Mouse (Mus musculus) naive thymus-derived CD4-positive, alpha-beta T cell, adult 2 months (primary cell): ENCODE measurements around the gene Nrk.

Source experiments
- DNase-seq: peaks from one replicate; pipeline ENCODE4 v3.0.0-alpha.2; 2011; ENCODE audit warnings: low read depth

Nrk gene

DNA sequence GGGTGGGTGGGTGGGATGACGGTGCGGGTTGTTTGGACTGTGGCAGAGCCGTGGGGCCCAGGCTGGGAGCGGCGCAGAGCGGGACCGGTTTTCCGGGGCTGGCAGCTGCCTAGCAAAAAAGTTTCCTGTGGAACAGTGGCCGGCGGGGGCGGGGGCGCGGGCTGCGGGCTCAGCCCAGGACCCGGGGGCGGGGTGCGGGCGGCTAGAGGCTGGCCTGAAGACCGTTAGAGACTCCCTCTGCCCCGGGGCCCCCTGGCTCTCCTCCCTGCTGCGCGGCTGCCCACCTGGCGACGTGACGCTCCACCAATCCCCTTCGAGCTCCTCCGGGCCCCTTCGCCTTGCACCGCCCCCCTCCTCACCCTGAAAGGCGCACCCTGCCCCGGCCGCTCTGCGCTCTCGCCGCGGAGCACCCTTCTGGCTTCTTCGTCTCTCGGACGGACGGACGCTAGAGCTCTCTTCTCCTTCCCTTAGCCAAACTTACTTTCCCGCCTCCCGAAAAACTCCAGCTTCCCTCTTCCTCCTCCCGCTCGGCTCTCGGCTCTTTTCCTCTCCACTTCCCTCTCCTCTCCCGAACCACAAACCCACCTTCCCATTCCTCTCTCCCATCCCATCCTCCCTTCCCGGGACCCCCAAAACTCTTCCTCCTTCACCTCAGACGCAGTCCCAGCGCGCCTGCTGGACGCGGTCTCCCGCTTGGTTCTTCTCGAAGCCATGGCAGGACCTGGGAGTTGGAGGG, at the start of gene Nrk:
Gene Nrk (plus strand): TSS at position 390 of the 736 bp plus-strand sequence.
- DNase-seq, result no peak

DNA sequence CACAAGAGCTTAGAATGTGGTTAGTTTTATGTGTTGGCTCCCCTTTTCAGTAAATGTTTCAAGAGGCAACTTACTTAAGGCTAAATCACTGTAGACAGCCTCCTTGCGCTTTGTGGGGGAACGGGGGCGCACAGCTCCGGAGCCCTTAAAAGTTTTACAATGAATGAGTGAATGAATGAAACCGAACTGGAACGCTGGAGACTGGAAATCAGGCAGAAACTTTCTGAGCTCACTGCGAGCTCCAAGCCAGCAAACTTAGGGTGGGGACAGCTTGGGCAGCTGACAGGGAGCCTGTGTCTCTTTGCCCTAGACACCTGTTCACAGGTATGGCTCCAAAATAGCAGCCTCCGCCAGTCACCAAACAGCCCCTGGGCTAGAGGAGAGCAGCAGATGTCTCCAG, 864 bp upstream of the Nrk start:
- no peak for DNase-seq

DNA sequence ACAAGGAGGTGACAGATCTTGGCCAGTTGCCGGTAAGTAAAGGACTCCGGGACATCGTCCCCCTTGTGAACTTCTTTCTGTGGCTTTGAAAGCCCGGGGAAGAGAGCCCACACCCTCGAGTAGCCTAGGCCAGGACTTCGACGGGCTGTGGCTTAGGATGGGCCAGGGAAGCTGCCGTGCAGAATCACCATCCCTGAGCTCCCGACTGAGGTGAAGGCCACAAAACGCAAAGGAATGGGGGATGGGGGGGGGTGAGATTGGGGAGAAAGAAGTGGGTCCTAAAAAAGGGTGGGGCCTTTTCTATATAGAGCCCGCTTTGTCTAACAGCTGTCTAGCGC, 516 bp downstream of the Nrk start:
- no peak for DNase-seq

DNA sequence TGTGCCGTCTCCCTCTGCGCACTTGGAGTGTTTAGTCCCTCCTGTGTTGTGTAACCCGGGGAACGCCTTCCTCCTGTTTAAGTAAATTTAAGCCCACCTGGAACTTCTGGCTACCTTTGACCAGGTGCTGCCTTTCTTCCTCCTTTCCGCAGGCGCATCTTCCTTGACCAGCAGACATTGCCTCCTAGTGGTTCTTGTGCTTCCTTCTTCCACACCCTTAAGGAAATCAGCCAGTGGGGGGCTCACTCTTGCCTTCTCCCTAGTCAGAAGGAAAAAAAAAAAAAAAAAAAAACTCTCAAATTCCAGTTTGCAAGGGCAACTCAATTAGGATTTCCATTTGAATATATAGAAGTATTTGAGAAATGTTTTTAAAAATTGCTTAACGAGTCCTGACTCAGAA, 4.8 kb downstream of the Nrk start:
- DNase-seq, result no peak

DNA sequence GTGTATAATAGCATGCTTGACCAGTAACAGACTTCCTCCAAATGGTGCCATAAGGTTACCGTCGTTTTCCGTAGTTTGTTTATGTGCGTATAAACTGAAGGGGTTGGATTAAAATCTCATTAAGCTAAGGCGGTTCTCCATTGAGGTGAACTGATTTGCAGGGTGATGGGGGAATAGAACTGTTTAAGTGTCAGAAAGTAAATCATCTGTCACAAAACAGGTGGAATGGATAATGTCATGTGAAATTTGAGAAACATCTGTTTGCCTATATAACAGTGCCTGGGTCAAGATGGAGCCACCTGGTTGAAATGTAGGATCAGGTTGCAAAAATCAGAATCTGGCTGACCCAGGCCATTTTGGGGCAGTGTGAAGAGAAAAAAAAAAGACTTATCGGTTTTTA, 29.7 kb downstream of the Nrk start:
- DNase-seq, result no peak

DNA sequence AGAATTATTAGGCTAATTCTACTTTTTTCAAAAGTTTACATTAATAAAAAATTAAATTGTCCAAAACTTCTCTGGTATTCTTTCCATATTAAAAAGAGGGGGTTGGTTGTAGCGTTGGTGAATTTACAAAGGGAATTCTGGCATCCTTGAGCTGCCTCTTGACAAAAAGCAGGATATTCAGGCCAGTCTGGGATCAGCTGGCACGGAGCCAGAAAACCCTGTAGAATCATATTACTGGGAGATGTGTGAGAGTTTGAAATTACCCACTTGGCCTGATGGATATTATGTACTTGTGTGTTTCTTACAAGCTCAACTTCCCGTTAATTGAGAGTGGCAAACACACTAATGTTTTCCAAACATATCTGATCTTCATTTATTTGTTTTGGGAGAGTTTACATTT, 46.5 kb downstream of the Nrk start:
- DNase-seq, result no peak

DNA sequence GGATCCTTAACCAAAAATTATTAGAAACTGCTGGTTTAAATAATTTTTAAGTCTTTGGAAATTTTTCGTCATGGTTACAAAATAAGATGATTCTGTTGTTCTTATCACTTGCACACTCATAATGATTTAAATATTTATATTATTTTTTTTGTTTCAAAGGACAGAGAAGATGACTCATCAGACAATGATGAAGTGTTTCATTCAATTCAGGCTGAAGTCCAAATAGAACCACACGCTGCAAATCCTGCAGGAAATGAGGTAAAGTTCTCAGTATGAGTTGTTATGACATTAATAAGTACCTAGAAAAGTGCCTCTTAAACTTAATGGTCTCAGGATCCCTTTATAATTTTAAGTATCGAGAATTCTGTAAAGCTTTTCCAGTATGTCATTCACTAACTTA, 64.3 kb downstream of the Nrk start:
- DNase-seq, result no peak

DNA sequence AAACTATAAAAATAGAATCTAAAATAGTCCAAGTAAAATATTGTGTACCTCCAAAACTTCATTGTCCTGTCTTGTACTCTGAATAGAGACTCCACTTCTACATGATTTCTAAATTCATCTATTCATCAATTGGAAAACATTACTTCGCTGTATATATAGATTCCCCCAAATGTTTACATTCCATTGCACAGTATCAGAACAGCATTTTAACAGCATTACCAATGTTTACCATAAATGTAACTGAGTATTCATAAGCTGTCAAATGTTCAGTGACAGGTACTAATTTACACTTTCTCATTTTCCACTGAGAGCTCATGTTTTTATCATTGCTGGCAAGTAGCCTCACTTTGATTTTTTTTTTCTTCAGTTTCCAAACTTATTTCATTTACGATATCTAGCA, 65.0 kb downstream of the Nrk start:
- no peak for DNase-seq

DNA sequence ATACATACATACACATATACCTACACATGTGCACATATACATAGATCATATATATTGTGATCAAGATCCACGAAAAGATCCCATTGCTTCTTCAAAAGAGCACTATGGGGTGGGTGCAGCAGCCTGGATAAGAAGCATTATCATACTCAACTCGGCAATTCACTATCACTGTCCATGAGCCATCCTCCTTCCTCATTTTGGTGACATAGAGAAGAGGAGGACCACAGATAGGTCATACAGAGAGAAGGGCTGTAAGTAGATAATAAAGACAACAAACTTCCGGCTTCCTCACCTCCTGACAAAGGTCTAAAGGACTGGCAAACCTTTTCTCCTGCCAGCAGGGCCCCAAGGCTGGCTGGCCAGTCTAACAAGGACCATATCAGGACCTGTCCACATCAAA, 100.3 kb downstream of the Nrk start:
- no peak for DNase-seq

DNA sequence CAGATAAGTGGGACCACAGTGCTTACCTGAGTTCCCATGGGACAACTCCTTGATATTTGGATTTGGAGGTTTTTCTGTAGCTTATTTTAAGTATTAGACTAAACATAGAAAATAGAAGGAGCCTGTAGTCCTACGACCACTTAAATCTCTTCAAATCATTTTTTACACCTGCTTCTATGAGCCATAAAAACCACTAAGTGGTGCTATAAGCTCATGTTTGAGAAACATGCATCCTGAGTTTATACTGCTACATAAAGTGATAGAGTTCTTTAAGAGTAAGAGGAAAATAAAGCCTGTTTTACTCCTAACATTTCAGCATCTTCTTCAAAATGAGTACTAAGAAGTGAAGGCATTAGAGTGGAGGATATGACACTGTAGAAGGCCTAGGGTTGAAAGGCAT, 102.3 kb downstream of the Nrk start:
- no peak for DNase-seq

DNA sequence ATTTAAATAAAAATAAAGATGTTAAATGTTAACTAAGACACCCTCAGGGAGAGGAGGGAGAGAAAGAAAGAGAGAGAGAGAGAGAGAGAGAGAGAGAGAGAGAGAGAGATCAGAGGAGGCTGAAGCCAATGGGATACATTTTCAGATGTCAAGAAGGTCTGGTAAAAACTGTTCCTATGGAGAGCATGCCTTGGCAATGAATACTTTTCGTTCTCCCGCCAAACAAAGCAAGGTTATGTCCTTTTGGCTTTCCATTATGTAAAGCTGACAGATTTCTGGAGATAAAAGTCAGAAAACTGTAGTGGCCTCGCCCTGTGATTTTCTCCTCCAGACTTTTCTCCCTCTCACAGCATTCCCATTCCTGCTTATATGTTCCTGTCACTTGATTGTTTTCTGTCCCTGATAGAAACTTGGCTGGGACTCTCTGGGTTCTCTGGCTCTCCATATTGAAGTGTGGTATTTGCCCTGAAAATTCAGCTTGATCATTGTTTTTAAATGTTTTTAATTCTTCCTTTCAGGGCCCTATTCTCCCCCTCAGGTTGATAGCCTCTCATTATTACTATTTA, 112.4 kb downstream of the Nrk start:
- no peak for DNase-seq

DNA sequence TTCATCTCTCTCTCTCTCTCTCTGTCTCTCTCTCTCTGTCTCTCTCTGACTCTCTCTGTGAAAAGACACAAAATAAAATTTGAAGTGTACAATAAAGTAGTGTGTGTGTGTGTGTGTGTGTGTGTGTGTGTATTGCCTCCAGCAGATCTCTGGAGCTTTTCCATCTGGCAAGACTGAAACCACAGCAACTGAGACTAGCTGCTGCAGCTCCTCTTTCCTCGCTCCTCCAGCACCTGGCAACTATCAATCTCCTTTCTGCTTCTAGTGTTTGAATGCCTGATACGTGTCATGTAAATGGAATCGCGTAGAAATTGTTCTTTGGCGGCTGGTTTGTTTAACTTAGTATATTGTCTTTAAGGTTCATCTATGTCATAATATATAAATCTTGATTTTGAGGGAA, 113.1 kb downstream of the Nrk start:
- no peak for DNase-seq

DNA sequence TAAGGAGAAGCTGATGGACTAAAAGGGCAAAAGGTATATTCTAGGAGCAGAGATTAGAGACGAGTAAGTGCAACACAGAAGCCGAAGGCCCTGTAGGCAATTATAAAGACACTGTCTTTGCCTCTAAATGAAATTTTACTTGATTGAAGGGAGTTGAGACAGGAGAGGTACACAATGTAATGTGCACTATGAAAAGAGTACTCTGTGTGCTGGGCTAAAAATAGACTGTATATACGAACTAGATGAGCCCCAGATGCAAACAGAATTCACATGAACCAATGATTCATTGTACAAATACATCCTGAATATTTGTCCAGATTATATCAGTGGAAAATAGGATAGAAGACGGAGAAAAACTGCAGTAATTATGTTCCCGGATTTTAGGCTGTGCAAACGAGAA, 113.7 kb downstream of the Nrk start:
- DNase-seq, result no peak

DNA sequence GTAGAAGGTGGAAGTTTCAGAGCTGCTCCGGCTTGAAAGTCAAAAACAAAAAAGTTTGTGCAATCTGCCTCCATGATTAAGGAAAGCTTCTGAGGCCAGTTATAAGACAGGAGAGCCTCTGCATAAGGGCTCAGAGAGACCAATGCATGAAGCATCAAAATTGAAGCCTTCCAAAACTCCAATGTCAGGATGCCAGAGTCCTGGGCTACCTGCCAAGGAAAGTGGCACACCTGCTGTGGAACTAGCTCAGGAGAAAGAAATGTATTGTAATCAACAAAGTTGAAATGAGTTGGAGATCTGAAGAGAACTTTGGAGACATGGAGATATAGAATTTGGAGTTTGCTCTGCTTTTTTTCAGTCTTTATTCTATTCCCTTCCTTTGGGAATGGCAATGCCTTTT, 123.4 kb downstream of the Nrk start:
- no peak for DNase-seq

DNA sequence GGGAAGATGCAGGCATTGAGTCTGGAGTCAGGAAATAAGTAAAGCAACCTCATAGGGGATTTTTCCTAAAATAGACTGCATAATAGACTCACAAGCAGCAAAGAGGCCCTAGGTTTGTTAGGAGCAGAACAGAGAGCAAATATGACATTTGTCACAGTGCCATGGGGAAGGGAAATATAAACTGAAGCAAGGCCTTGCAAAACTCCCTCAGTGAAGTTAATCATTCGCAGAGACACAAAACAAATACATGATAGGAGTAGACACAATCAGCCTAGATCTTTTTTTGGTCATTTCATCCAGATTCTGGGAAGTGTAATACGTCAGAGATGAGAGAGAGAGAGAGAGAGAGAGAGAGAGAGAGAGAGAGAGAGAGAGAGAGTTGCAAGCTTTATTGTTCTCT, 125.1 kb downstream of the Nrk start:
- no peak for DNase-seq

DNA sequence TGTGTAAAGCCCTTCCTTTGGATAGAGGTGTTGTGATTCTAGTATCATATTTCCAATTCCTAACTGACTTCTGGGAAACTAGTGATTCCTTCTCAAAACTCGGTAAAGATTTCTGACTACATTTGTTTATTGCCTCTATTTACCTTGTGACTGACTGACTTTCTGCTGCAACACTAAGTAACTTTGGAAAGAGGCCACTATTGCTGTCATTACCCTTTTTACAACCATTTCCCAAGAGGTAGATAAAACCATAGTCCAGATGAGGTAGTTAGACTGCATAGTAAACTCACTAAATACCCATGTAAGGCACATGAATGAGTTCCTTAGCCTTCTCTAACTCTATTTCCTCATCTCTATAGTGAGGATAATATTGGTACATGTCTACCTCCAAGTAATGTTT, 126.9 kb downstream of the Nrk start:
- DNase-seq, result no peak

DNA sequence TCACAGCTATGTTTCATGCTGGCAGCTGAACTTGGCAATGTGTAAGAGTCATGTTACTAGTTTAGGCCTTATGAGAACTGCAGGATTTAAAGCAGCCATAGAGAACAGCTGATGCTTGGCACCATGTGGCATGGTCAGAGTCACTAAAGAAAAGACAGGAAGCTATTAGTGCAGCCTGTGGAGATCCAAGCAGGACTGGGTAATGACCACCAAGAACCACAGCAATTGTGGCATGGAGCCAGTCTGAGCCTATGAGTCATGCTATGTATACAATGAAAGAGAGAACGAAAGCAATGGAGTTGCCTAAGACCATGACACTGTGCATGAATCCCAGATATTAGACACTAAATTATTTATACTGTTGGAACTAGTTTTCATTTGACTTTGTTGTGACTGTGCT, 137.7 kb downstream of the Nrk start:
- no peak for DNase-seq

DNA sequence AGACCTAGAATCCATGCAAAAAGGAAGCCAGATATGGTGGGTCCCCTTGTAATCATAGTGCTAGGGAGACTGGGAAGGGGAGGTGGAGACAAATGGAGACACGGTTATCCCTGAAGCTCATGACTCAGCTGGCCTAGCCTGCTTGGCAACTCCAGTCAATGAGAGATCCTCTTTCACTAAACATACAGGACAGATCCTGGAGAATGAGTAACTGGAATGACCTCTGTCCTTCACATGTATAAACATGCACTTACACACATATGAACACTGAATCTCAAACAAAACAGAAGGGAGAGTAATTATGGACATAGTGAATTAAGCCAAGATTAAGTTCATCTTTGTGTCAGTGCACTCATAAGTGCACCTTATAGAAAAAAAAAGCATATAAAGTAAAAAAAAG, 138.9 kb downstream of the Nrk start:
- DNase-seq, result no peak
